Mouse (Mus musculus): ENCODE results near the gene Itsn2. TPM values are rescaled to one million over a fixed set of nuclear protein-coding genes. Genes with fewer than 3 reads are reported as not detected.

Gene Itsn2
- polyA plus RNA-seq, 1 experiment from 2014 or later, result 19.4 TPM

DNA sequence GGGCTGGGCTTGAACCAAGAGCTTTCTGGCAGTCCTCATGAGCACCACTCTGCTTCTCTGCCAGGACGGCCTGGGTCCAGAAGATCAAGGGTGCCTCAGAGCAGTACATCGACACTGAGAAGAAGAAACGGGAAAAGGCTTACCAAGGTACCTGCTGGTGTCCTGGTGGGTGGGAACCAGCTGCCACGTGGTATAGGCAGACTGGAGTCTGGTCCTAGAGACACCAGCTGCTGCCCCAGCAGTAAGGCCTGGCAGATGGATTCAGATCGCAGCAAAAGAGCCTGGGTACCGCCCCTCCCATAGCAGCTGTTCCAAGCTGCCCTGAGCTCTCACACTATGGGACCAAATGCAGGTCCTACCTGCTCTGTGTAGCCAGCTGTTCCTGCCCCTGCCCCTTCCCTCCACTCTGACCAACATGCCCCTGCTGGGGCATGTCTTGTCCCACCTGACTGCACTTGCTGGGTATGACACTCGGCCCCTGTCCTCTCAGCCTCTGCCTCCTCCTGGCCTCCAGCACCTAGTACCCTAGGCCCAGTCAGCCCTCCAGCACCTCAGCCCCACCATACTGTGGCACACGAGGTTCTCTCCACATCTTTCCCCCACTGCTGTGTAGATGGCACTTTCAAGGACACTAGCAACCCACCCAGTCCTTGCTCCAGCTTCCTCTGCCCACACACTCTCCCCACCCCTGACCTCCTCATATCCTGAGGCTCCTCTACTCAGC is 116.6 kb downstream of the Itsn2 start:
- H3K4me1 ChIP-seq (ENCODE audit: control insufficient read depth, insufficient read depth, low read length), result no peaks in the 10 kb centered on the region
- H3K9me3 ChIP-seq (replicated peaks; ENCODE audit: control insufficient read depth, low read length, poor library complexity, severe bottlenecking), result no peaks in the 10 kb centered on the region
- no peaks in the 10 kb centered on the region for H3K27me3 ChIP-seq (ENCODE audit: control insufficient read depth, insufficient read depth, low read depth, low read length)
- H3K4me2 ChIP-seq (ENCODE audit: low read length), result no peak overlapping the region
- peaks cover 24% of the 10 kb centered on the region for H3K36me3 ChIP-seq (ENCODE audit: control insufficient read depth, insufficient read depth, low read length)
- no peak overlapping the region for H3K9ac ChIP-seq (ENCODE audit: low read depth, low read length)
- 79% methylated on average over 8 of the region's 8 CpGs for WGBS
- no peak overlapping the region for H3K4me3 ChIP-seq (ENCODE audit: low read depth, low read length)
- ATAC-seq, result no peak
- H3K27ac ChIP-seq (ENCODE audit: low read length), result no peak overlapping the region

DNA sequence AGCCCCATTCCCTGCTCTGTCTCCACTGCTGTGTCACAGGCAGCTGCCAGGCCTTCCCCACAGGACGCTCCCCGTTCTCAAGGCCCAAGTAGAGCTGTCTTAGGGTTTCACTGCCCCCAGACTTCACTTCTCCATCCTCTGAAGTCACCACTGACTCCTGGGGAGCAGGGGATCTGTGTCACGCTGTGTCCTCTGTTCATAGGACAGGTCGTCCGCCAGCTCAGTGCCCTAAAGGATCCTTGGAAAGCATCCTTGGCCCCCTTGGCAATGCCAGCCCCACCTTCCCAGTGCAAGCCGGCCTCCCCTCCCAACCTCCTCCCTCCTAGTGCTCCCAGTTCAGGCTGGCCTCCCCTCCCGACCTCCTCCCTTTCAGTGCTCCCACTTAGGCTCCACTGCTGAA is 117.5 kb downstream of the Itsn2 start:
- no peaks in the 10 kb centered on the region for H3K9me3 ChIP-seq (replicated peaks; ENCODE audit: control insufficient read depth, low read length, poor library complexity, severe bottlenecking)
- no peak overlapping the region for H3K4me3 ChIP-seq (ENCODE audit: low read depth, low read length)
- no peaks in the 10 kb centered on the region for H3K27me3 ChIP-seq (ENCODE audit: control insufficient read depth, insufficient read depth, low read depth, low read length)
- H3K4me2 ChIP-seq (ENCODE audit: low read length), result no peak overlapping the region
- no peak for ATAC-seq
- H3K27ac ChIP-seq (ENCODE audit: low read length), result no peak overlapping the region
- WGBS, result 91% methylated on average over 7 of the region's 7 CpGs
- H3K4me1 ChIP-seq (ENCODE audit: control insufficient read depth, insufficient read depth, low read length), result no peaks in the 10 kb centered on the region
- H3K36me3 ChIP-seq (ENCODE audit: control insufficient read depth, insufficient read depth, low read length), result peaks cover 28% of the 10 kb centered on the region
- H3K9ac ChIP-seq (ENCODE audit: low read depth, low read length), result no peak overlapping the region

- no peaks in the 10 kb centered on the region; the same call in 1 of the 2 replicates for H3K4me1 ChIP-seq (ENCODE audit: control insufficient read depth, insufficient read depth, low read length)
- no peak overlapping the region for H3K9ac ChIP-seq (ENCODE audit: low read depth, low read length)
- peaks cover 27% of the 10 kb centered on the region; the same call in 1 of the 2 replicates for H3K36me3 ChIP-seq (ENCODE audit: control insufficient read depth, insufficient read depth, low read length)
- no peaks in the 10 kb centered on the region for H3K27me3 ChIP-seq (ENCODE audit: control insufficient read depth, insufficient read depth, low read depth, low read length)
- no peak for ATAC-seq
- 85% methylated on average over 4 of the region's 4 CpGs for WGBS
- H3K9me3 ChIP-seq (replicated peaks; ENCODE audit: control insufficient read depth, low read length, poor library complexity, severe bottlenecking), result no peaks in the 10 kb centered on the region
- no peak overlapping the region for H3K4me3 ChIP-seq (ENCODE audit: low read depth, low read length)
- H3K27ac ChIP-seq (ENCODE audit: low read length), result no peak overlapping the region
- no peak overlapping the region for H3K4me2 ChIP-seq (ENCODE audit: low read length)
Measured at GRCm38 (mm10) chr12:4713361-4713760, 120.9 kb downstream of the Itsn2 start.

DNA sequence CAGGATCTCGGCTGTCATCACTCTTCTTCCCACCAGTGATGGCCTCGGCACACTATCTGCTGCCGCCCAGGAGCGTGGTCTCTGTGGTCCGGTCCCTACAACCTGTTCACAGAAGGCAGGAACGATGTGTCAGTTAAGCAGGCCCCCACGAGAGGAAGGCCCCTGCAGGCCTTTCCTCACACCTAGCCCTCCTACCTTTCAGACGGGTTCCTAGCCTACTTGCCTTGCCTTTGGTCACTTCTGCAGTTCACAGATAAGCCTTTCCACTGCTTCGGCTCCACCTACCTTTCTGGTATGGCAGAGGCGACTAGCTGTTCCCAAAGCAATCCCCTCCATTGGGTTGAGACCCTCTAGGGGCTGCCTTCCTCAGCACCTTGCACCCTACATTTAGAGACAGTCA is 123.2 kb downstream of the Itsn2 start:
- H3K27me3 ChIP-seq (ENCODE audit: control insufficient read depth, insufficient read depth, low read depth, low read length), result no peaks in the 10 kb centered on the region
- no peak overlapping the region for H3K9ac ChIP-seq (ENCODE audit: low read depth, low read length)
- 86% methylated on average over 10 of the region's 10 CpGs for WGBS
- H3K27ac ChIP-seq (ENCODE audit: low read length), result no peak overlapping the region
- no peaks in the 10 kb centered on the region for H3K9me3 ChIP-seq (replicated peaks; ENCODE audit: control insufficient read depth, low read length, poor library complexity, severe bottlenecking)
- ATAC-seq, result no peak
- H3K4me3 ChIP-seq (ENCODE audit: low read depth, low read length), result no peak overlapping the region
- H3K4me2 ChIP-seq (ENCODE audit: low read length), result no peak overlapping the region
- H3K36me3 ChIP-seq (ENCODE audit: control insufficient read depth, insufficient read depth, low read length), result peaks cover 21% of the 10 kb centered on the region; the same call in 1 of the 2 replicates
- H3K4me1 ChIP-seq (ENCODE audit: control insufficient read depth, insufficient read depth, low read length), result no peaks in the 10 kb centered on the region; the same call in 1 of the 2 replicates

GRCm38 (mm10) chr12:4717417-4717816 is 125.0 kb downstream of the Itsn2 start:
- Histone ChIP-seq H3K4me1 (ENCODE audit: control insufficient read depth, insufficient read depth, low read length) (no peaks in the 10 kb centered on the region; the same call in 1 of the 2 replicates), H3K9ac (ENCODE audit: low read depth, low read length) (no peak overlapping the region), H3K36me3 (ENCODE audit: control insufficient read depth, insufficient read depth, low read length) (peaks cover 15% of the 10 kb centered on the region; the same call in 1 of the 2 replicates), H3K27ac (ENCODE audit: low read length) (no peak overlapping the region), H3K27me3 (ENCODE audit: control insufficient read depth, insufficient read depth, low read depth, low read length) (no peaks in the 10 kb centered on the region), H3K4me2 (ENCODE audit: low read length) (no peak overlapping the region), H3K4me3 (ENCODE audit: low read depth, low read length) (no peak overlapping the region), H3K9me3 (replicated peaks; ENCODE audit: control insufficient read depth, low read length, poor library complexity, severe bottlenecking) (no peaks in the 10 kb centered on the region)
- no peak for ATAC-seq
- WGBS, result 5% methylated on average over 7 of the region's 7 CpGs

- no peaks in the 10 kb centered on the region for H3K27me3 ChIP-seq (ENCODE audit: control insufficient read depth, insufficient read depth, low read depth, low read length)
- no peak overlapping the region for H3K4me3 ChIP-seq (ENCODE audit: low read depth, low read length)
- 0 out of 2 replicates have a peak, but pooled peaks cover 5% of the 10 kb centered on the region for H3K36me3 ChIP-seq (ENCODE audit: control insufficient read depth, insufficient read depth, low read length)
- H3K9me3 ChIP-seq (replicated peaks; ENCODE audit: control insufficient read depth, low read length, poor library complexity, severe bottlenecking), result no peaks in the 10 kb centered on the region
- H3K4me1 ChIP-seq (ENCODE audit: control insufficient read depth, insufficient read depth, low read length), result no peaks in the 10 kb centered on the region; the same call in 1 of the 2 replicates
- no peak overlapping the region for H3K27ac ChIP-seq (ENCODE audit: low read length)
- no peak overlapping the region for H3K9ac ChIP-seq (ENCODE audit: low read depth, low read length)
- 87% methylated on average over 13 of the region's 13 CpGs for WGBS
- no peak for ATAC-seq
- no peak overlapping the region for H3K4me2 ChIP-seq (ENCODE audit: low read length)
Measured at GRCm38 (mm10) chr12:4719066-4719761, 126.8 kb downstream of the Itsn2 start.

- Histone ChIP-seq H3K36me3 (ENCODE audit: control insufficient read depth, insufficient read depth, low read length) (0 out of 2 replicates have a peak, but pooled peaks cover 2% of the 10 kb centered on the region), H3K9me3 (replicated peaks; ENCODE audit: control insufficient read depth, low read length, poor library complexity, severe bottlenecking) (no peaks in the 10 kb centered on the region), H3K4me3 (ENCODE audit: low read depth, low read length) (no peak overlapping the region), H3K4me1 (ENCODE audit: control insufficient read depth, insufficient read depth, low read length) (no peaks in the 10 kb centered on the region; the same call in 1 of the 2 replicates), H3K27me3 (ENCODE audit: control insufficient read depth, insufficient read depth, low read depth, low read length) (no peaks in the 10 kb centered on the region), H3K27ac (ENCODE audit: low read length) (no peak overlapping the region), H3K4me2 (ENCODE audit: low read length) (no peak overlapping the region), H3K9ac (ENCODE audit: low read depth, low read length) (no peak overlapping the region)
- ATAC-seq, result no peak
- 75% methylated on average over 17 of the region's 17 CpGs for WGBS
Measured at GRCm38 (mm10) chr12:4719762-4720754, 127.6 kb downstream of the Itsn2 start.

GRCm38 (mm10) chr12:4729165-4729564 is 136.7 kb downstream of the Itsn2 start:
- Histone ChIP-seq H3K4me1 (ENCODE audit: control insufficient read depth, insufficient read depth, low read length) (no peaks in the 10 kb centered on the region), H3K9ac (ENCODE audit: low read depth, low read length) (no peak overlapping the region), H3K27me3 (ENCODE audit: control insufficient read depth, insufficient read depth, low read depth, low read length) (no peaks in the 10 kb centered on the region), H3K9me3 (replicated peaks; ENCODE audit: control insufficient read depth, low read length, poor library complexity, severe bottlenecking) (no peaks in the 10 kb centered on the region), H3K36me3 (ENCODE audit: control insufficient read depth, insufficient read depth, low read length) (no peaks in the 10 kb centered on the region), H3K4me2 (ENCODE audit: low read length) (no peak overlapping the region), H3K4me3 (ENCODE audit: low read depth, low read length) (no peak overlapping the region), H3K27ac (ENCODE audit: low read length) (no peak overlapping the region)
- ATAC-seq, result no peak
- WGBS, result 91% methylated on average over 3 of the region's 3 CpGs
